Mouse (Mus musculus): Measurements from ENCODE around the gene Cars2. TPM values are rescaled to one million over a fixed set of nuclear protein-coding genes. Genes with fewer than 3 reads are reported as not detected.

The Cars2 gene
- total and polyA plus RNA-seq, 2 experiments: 23.9 to 27.0 TPM

DNA sequence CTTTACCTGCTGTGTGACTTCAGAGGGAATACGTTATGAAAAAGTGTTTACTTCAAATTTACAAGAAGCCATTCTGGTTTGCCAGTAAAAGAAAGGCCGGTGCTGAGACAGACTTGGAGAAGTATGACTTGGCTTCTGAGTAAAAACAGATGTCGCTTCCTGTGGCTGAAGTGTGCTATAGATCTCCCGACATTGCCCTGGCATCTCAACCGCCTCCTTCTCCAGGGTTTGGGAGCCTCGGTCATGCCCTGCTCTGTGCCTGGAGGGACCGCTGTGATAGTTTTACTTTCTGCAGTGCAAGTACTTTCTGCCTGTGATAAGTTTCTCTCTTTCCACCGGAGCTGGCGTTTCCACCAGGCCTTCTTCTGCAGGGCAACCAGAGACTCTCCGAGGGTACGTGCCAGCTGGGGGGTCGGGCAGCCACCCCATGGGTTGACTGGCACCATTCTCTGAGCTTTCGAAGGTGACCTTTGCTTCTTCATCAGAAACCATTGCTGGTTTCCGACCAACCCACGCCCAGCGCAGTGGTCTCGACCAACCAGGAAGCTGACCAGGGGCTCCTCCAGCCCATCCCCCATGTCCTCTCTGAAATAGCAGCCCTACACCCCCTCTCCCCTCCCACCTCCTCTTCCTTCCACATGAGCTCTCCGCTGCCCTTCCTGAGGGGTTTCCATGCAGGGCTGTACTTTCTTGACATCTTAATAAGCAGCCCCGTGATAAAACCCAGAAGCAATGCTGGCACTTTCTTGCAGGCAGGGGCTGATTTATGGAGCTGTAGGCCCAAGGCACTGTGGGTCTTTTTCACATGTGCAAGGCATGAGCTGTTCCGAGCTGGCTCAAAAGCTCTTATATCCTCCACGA, 35.2 kb upstream of the Cars2 start:
- no peak overlapping the region for H3K9ac ChIP-seq (ENCODE audit: low read depth, low read length)
- no peak overlapping the region for H3K27ac ChIP-seq (replicated peaks; ENCODE audit: insufficient read depth, low read depth, low read length)
- TF ChIP-seq POLR2A (IDR thresholded peaks at IDR 0.05; ENCODE audit: extremely low read depth, insufficient read depth, low read length) (no peak), CTCF (IDR thresholded peaks at IDR 0.05; ENCODE audit: low read depth, low read length) (no peak)
- no peak for DNase-seq (ENCODE audit: extremely low read depth, low read depth, low spot score)
- no peaks in the 10 kb centered on the region for H3K27me3 ChIP-seq (ENCODE audit: control insufficient read depth, insufficient read depth, low read length)
- no peak overlapping the region for H3K4me3 ChIP-seq (ENCODE audit: insufficient read depth, low read depth, low read length)
- no peaks in the 10 kb centered on the region for H3K36me3 ChIP-seq (ENCODE audit: control insufficient read depth, insufficient read depth, low read length)
- WGBS: 83% methylated on average over 21 of the region's 21 CpGs
- H3K4me1 ChIP-seq (ENCODE audit: control insufficient read depth, insufficient read depth, low read length): no peaks in the 10 kb centered on the region
- no peaks in the 10 kb centered on the region for H3K79me2 ChIP-seq (ENCODE audit: control insufficient read depth, insufficient read depth, low read length)

DNA sequence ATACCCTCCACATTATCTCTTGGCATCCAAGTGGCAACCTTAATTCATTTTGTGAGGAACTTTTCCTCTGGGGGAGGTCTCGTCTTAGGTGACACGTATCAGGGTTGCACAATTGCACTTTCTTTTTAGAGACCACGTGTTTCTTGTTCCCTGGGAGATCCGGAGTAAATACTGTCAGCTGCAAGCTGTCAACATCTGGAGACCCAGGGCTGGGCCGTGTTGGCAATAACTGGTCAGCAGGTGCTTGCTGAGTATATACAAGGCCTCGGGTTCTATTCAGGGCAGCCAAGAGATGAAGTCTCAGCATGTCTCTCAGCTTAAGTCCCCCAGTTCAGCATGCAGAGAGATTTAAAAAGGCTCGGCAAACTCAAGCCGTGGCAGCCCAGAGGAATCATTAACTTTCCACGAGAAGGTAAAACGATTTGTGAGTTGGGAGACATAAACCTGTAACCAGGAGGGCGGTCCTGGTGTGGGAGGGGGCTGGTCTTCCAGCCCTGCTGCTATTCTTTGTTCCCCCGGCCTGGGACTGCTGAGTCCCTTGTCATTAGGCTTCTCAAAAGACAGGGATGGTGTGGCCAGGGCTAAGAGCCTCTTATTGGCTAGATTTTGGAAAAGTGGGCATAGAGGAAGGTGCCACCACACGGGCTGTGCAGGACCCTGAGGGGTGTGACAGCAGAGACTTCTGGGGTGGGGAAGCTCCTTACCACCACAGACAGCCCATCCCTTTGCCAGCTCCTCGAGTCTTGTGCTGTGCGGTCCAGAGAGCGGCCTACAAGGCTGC, 25.2 kb upstream of the Cars2 start:
- no peaks in the 10 kb centered on the region for H3K36me3 ChIP-seq (ENCODE audit: control insufficient read depth, insufficient read depth, low read length)
- H3K9ac ChIP-seq (ENCODE audit: low read depth, low read length): no peak overlapping the region
- WGBS: 44% methylated on average over 16 of the region's 16 CpGs
- no peak overlapping the region for H3K27ac ChIP-seq (replicated peaks; ENCODE audit: insufficient read depth, low read depth, low read length)
- no peak overlapping the region for H3K4me3 ChIP-seq (ENCODE audit: insufficient read depth, low read depth, low read length)
- DNase-seq (ENCODE audit: extremely low read depth, low read depth, low spot score): peak; percentile 17
- H3K4me1 ChIP-seq (ENCODE audit: control insufficient read depth, insufficient read depth, low read length): peaks cover 2% of the 10 kb centered on the region; the same call in 1 of the 2 replicates
- H3K79me2 ChIP-seq (ENCODE audit: control insufficient read depth, insufficient read depth, low read length): no peaks in the 10 kb centered on the region
- no peak for TF ChIP-seq POLR2A (IDR thresholded peaks at IDR 0.05; ENCODE audit: extremely low read depth, insufficient read depth, low read length)
- no peaks in the 10 kb centered on the region for H3K27me3 ChIP-seq (ENCODE audit: control insufficient read depth, insufficient read depth, low read length)

DNA sequence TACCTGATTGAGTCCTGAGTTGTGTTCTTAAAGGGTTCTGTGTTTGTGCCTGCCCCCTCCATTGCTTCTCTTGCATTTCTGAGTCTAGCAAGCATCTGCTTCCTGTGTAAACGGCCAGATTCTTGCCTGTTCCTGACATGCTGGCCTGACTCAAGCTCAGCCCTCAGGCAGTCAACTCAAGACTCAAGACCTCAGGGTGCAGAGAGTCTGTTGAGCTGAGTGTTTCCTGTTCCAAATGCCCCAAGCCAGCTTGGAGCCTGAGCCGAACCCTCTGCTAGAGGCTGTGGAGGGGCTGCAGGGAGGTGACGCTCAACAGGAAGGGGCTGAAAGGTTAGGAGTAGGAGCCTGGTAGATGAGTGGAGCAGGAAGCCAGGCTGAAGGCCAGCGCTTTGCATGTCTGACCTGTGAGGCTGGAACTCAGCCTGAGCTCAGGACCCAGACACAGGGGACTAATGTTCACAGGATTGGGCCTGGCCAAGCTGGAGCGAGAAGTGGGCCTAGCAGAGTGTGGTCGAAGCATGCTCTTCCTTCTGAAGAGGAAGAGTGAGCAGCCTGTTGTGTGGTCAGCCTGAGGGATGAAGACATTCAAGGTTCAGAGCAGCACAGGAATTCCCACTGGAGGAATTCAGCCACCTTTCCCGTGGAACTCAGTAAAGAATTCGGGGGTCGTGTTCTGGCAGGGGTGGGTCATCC, 24.5 kb upstream of the Cars2 start:
- Histone ChIP-seq H3K27me3 (ENCODE audit: control insufficient read depth, insufficient read depth, low read length) (no peaks in the 10 kb centered on the region), H3K79me2 (ENCODE audit: control insufficient read depth, insufficient read depth, low read length) (no peaks in the 10 kb centered on the region), H3K27ac (replicated peaks; ENCODE audit: insufficient read depth, low read depth, low read length) (no peak overlapping the region), H3K4me1 (ENCODE audit: control insufficient read depth, insufficient read depth, low read length) (peaks cover 2% of the 10 kb centered on the region; the same call in 1 of the 2 replicates), H3K36me3 (ENCODE audit: control insufficient read depth, insufficient read depth, low read length) (no peaks in the 10 kb centered on the region), H3K4me3 (ENCODE audit: insufficient read depth, low read depth, low read length) (no peak overlapping the region), H3K9ac (ENCODE audit: low read depth, low read length) (no peak overlapping the region)
- 73% methylated on average over 9 of the region's 9 CpGs for WGBS
- TF ChIP-seq POLR2A (IDR thresholded peaks at IDR 0.05; ENCODE audit: extremely low read depth, insufficient read depth, low read length) (no peak), CTCF (IDR thresholded peaks at IDR 0.05; ENCODE audit: low read depth, low read length) (no peak)
- DNase-seq (ENCODE audit: extremely low read depth, low read depth, low spot score): no peak

DNA sequence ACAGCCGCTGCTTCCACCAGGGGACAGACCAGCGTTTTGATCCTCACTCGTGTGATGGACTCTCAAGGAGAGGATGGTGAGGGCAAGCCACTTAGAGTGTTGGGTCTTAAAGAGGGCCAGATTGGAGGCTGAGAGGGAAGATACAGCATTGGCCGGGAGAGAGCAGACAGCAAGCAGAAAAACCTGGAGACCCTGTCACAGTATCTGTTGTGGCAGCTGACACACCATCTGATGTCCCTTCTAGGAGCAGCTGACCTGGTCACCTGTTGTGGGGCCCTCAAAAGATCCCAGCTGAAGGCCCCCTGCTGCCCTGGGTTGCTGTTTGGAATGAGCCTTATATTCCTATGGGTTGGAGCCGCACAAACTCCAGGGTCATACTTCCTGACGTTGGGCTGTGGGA, 21.8 kb upstream of the Cars2 start:
- H3K4me3 ChIP-seq (ENCODE audit: insufficient read depth, low read depth, low read length): no peak overlapping the region
- no peaks in the 10 kb centered on the region for H3K27me3 ChIP-seq (ENCODE audit: control insufficient read depth, insufficient read depth, low read length)
- TF ChIP-seq POLR2A (IDR thresholded peaks at IDR 0.05; ENCODE audit: extremely low read depth, insufficient read depth, low read length) (no peak), CTCF (IDR thresholded peaks at IDR 0.05; ENCODE audit: low read depth, low read length) (no peak)
- H3K79me2 ChIP-seq (ENCODE audit: control insufficient read depth, insufficient read depth, low read length): no peaks in the 10 kb centered on the region
- H3K9ac ChIP-seq (ENCODE audit: low read depth, low read length): no peak overlapping the region
- no peak overlapping the region for H3K27ac ChIP-seq (replicated peaks; ENCODE audit: insufficient read depth, low read depth, low read length)
- no peak for DNase-seq (ENCODE audit: extremely low read depth, low read depth, low spot score)
- peaks cover 2% of the 10 kb centered on the region; the same call in 1 of the 2 replicates for H3K4me1 ChIP-seq (ENCODE audit: control insufficient read depth, insufficient read depth, low read length)
- H3K36me3 ChIP-seq (ENCODE audit: control insufficient read depth, insufficient read depth, low read length): no peaks in the 10 kb centered on the region
- 88% methylated on average over 6 of the region's 6 CpGs for WGBS

DNA sequence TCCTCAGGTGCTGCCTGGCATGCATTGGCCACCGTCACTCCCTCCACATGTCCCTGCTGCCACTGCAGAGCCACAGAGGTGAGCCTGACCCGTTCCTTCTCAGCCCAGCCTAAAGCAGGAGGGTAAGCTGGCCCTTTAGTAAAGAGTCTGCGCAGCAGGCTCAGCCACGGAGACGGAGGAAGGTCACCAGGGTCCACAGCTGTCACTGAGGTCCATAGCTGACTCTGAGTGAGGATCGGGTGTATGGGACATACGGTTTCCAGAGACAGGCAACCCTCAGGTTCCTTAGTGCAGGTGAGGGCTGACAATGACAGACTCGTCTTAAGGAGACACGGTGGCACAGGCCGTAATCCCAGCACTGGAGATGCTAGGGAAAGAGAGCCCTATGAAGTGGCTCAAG, 21.4 kb upstream of the Cars2 start:
- Histone ChIP-seq H3K36me3 (ENCODE audit: control insufficient read depth, insufficient read depth, low read length) (no peaks in the 10 kb centered on the region), H3K9ac (ENCODE audit: low read depth, low read length) (no peak overlapping the region), H3K27ac (replicated peaks; ENCODE audit: insufficient read depth, low read depth, low read length) (no peak overlapping the region), H3K4me3 (ENCODE audit: insufficient read depth, low read depth, low read length) (no peak overlapping the region), H3K27me3 (ENCODE audit: control insufficient read depth, insufficient read depth, low read length) (no peaks in the 10 kb centered on the region), H3K79me2 (ENCODE audit: control insufficient read depth, insufficient read depth, low read length) (no peaks in the 10 kb centered on the region), H3K4me1 (ENCODE audit: control insufficient read depth, insufficient read depth, low read length) (peaks cover 2% of the 10 kb centered on the region; the same call in 1 of the 2 replicates)
- 89% methylated on average over 10 of the region's 10 CpGs for WGBS
- no peak for DNase-seq (ENCODE audit: extremely low read depth, low read depth, low spot score)
- TF ChIP-seq POLR2A (IDR thresholded peaks at IDR 0.05; ENCODE audit: extremely low read depth, insufficient read depth, low read length): no peak
- no peak for TF ChIP-seq CTCF (IDR thresholded peaks at IDR 0.05; ENCODE audit: low read depth, low read length)
